Comparison of ENCODE assay signal across 8 mouse cellular contexts in genomic region chr9:63378174-63378573, GRCm38 (mm10). TPM values are rescaled to one million over a fixed set of nuclear protein-coding genes. Genes with fewer than 3 reads are reported as not detected.
DNase-seq lines count a peak whose midpoint lies in the region; ATAC-seq and TF ChIP-seq lines count a peak whose summit lies in the region.

No protein-coding gene starts in this region.

- H3K4me2 ChIP-seq in lung, embryonic 14.5 days = peak overlapping the region; percentile 96
- H3K4me2 ChIP-seq in intestine, embryonic 15.5 days (replicated peaks) = peak overlapping the region; percentile 83
- H3K4me2 ChIP-seq in neural tube, embryonic 13.5 days = peak overlapping the region; percentile 95

- no peaks in the 10 kb centered on the region for H3K27me3 ChIP-seq in lung, embryonic 14.5 days (ENCODE audit: insufficient read depth, low read length)
- H3K27me3 ChIP-seq in embryonic facial prominence, embryonic 10.5 days (replicated peaks; ENCODE audit: low read depth, poor library complexity, severe bottlenecking) = no peaks in the 10 kb centered on the region
- H3K27me3 ChIP-seq in intestine, embryonic 15.5 days (replicated peaks) = no peaks in the 10 kb centered on the region
- H3K27me3 ChIP-seq in neural tube, embryonic 13.5 days = no peaks in the 10 kb centered on the region

- H3K9ac ChIP-seq in lung, embryonic 14.5 days = peak overlapping the region; percentile 87
- peak overlapping the region; percentile 90 for H3K9ac ChIP-seq in intestine, embryonic 15.5 days
- peak overlapping the region; percentile 96 for H3K9ac ChIP-seq in neural tube, embryonic 13.5 days

- 16% methylated on average over 8 of the region's 8 CpGs for WGBS in lung, embryonic 14.5 days
- WGBS in embryonic facial prominence, embryonic 10.5 days = 21% methylated on average over 8 of the region's 8 CpGs
- WGBS in intestine, embryonic 15.5 days = 15% methylated on average over 8 of the region's 8 CpGs
- WGBS in neural tube, embryonic 13.5 days = 15% methylated on average over 8 of the region's 8 CpGs

- no peak for DNase-seq in lung, embryonic 14.5 days
- DNase-seq in lung, postnatal 10 days = no peak
- DNase-seq in embryonic facial prominence, embryonic 10.5 days (ENCODE audit: low spot score) = no peak
- no peak for DNase-seq in layer of hippocampus, adult 9-10 months (ENCODE audit: low spot score)
- DNase-seq in cerebellum, postnatal 36 days = no peak
- no peak for DNase-seq in thymus, adult 18-20 months

- peak overlapping the region; percentile 87; the same call in 1 of the 2 replicates for H3K27ac ChIP-seq in lung, embryonic 14.5 days (ENCODE audit: low read depth)
- H3K27ac ChIP-seq in embryonic facial prominence, embryonic 10.5 days (replicated peaks) = peak overlapping the region; percentile 96
- peak overlapping the region; percentile 83; the same call in 1 of the 2 replicates for H3K27ac ChIP-seq in intestine, embryonic 15.5 days
- H3K27ac ChIP-seq in neural tube, embryonic 13.5 days (replicated peaks) = peak overlapping the region; percentile 89

- H3K9me3 ChIP-seq in lung, embryonic 14.5 days (ENCODE audit: low read depth, low read length) = no peaks in the 10 kb centered on the region
- no peaks in the 10 kb centered on the region for H3K9me3 ChIP-seq in embryonic facial prominence, embryonic 10.5 days
- no peaks in the 10 kb centered on the region for H3K9me3 ChIP-seq in intestine, embryonic 15.5 days
- no peaks in the 10 kb centered on the region for H3K9me3 ChIP-seq in neural tube, embryonic 13.5 days

- TF ChIP-seq CTCF in lung, embryonic 14.5 days (IDR thresholded peaks at IDR 0.05; ENCODE audit: low read depth) = no peak

- peaks cover 7% of the 10 kb centered on the region for H3K4me1 ChIP-seq in lung, embryonic 14.5 days (ENCODE audit: insufficient read depth)
- peaks cover 38% of the 10 kb centered on the region for H3K4me1 ChIP-seq in embryonic facial prominence, embryonic 10.5 days
- 0 out of 2 replicates have a peak, but pooled peaks cover 8% of the 10 kb centered on the region for H3K4me1 ChIP-seq in intestine, embryonic 15.5 days (replicated peaks)
- H3K4me1 ChIP-seq in neural tube, embryonic 13.5 days (replicated peaks) = peaks cover 48% of the 10 kb centered on the region

- H3K36me3 ChIP-seq in lung, embryonic 14.5 days (ENCODE audit: insufficient read depth) = peaks cover 19% of the 10 kb centered on the region
- H3K36me3 ChIP-seq in embryonic facial prominence, embryonic 10.5 days (replicated peaks) = peaks cover 24% of the 10 kb centered on the region
- no peaks in the 10 kb centered on the region for H3K36me3 ChIP-seq in intestine, embryonic 15.5 days
- peaks cover 6% of the 10 kb centered on the region; the same call in 1 of the 2 replicates for H3K36me3 ChIP-seq in neural tube, embryonic 13.5 days

- peak overlapping the region; percentile 82 for H3K4me3 ChIP-seq in lung, embryonic 14.5 days (ENCODE audit: low read depth, low read length)
- H3K4me3 ChIP-seq in embryonic facial prominence, embryonic 10.5 days = peak overlapping the region; percentile 80
- H3K4me3 ChIP-seq in intestine, embryonic 15.5 days (replicated peaks) = peak overlapping the region; percentile 95
- H3K4me3 ChIP-seq in neural tube, embryonic 13.5 days = peak overlapping the region; percentile 83

- ATAC-seq in lung, embryonic 14.5 days (ENCODE audit: insufficient read depth) = no peak
- 0 out of 2 replicates have a peak, but pooled peaks have one; percentile 51 for ATAC-seq in intestine, embryonic 15.5 days
- ATAC-seq in neural tube, embryonic 13.5 days (ENCODE audit: low read depth) = 0 out of 2 replicates have a peak, but pooled peaks have one; percentile 33

RNA-seq across cellular contexts. Expression of gene Map2k5, which starts 0.5 kb away (rescaled TPM):
- polyA plus RNA-seq in lung, embryonic 14.5 days (2014; fragmentation: Nextera tagmentation; extraction: Ambion mirVana) = 34.6 and 37.3 TPM in 2 replicates
- 34.4 and 37.7 TPM in 2 replicates for polyA plus RNA-seq in embryonic facial prominence, embryonic 10.5 days (2016; fragmentation: Nextera tagmentation; extraction: Ambion mirVana)
- polyA plus RNA-seq in intestine, embryonic 15.5 days (2015; fragmentation: Nextera tagmentation; extraction: Ambion mirVana) = 24.6 TPM in 2 replicates
- polyA plus RNA-seq in neural tube, embryonic 13.5 days (2015; fragmentation: Nextera tagmentation; extraction: Ambion mirVana) = 35.3 and 40.0 TPM in 2 replicates

RNA-seq across cellular contexts. Expression of gene 2300009A05Rik, which starts 20.9 kb away (rescaled TPM):
- 37.5 and 39.5 TPM in 2 replicates for polyA plus RNA-seq in lung, embryonic 14.5 days (2014; fragmentation: Nextera tagmentation; extraction: Ambion mirVana)
- 37.8 and 38.3 TPM in 2 replicates for polyA plus RNA-seq in embryonic facial prominence, embryonic 10.5 days (2016; fragmentation: Nextera tagmentation; extraction: Ambion mirVana)
- polyA plus RNA-seq in intestine, embryonic 15.5 days (2015; fragmentation: Nextera tagmentation; extraction: Ambion mirVana) = 46.5 and 47.6 TPM in 2 replicates
- polyA plus RNA-seq in neural tube, embryonic 13.5 days (2015; fragmentation: Nextera tagmentation; extraction: Ambion mirVana) = 59.4 and 75.4 TPM in 2 replicates
